Mouse (Mus musculus) liver, embryonic 11.5 days (tissue): ENCODE measurements around the gene Aspg. TPM values are rescaled to one million over a fixed set of nuclear protein-coding genes. Genes with fewer than 3 reads are reported as not detected.

Source experiments
- ATAC-seq: fragments of 200-750 bp; cut with Nextera tagmentation; replicated peaks from 2 replicates; pipeline ENCODE4 v1.8.0; 2017; ENCODE audit warnings: moderate number of reproducible peaks, mild to moderate bottlenecking, moderate TSS enrichment, moderate library complexity; ENCODE audit not compliant: low FRiP score
- DNase-seq: peaks from one replicate; pipeline ENCODE4 v3.0.0-alpha.2; 2017; ENCODE audit warnings: low spot score
- H3K27ac ChIP-seq: fragments of 300-500 bp; sonication (generic); 2 replicates; pipeline ENCODE4 v1.5.1; 2014; ENCODE audit warnings: mild to moderate bottlenecking, low read depth, low read length, control low read depth
- H3K27me3 ChIP-seq: fragments of 300-500 bp; sonication (generic); replicated peaks from 2 replicates; pipeline ENCODE4 v1.6.1; 2014; ENCODE audit warnings: low read length, mixed read lengths; ENCODE audit not compliant: control insufficient read depth, insufficient read depth
- H3K36me3 ChIP-seq: fragments of 300-500 bp; sonication (generic); 2 replicates; pipeline ENCODE4 v1.6.1; 2014; ENCODE audit warnings: mild to moderate bottlenecking, low read length, moderate library complexity, mixed read lengths; ENCODE audit not compliant: control insufficient read depth, insufficient read depth
- H3K4me1 ChIP-seq: fragments of 300-500 bp; sonication (generic); replicated peaks from 2 replicates; pipeline ENCODE4 v1.6.1; 2014; ENCODE audit warnings: low read length, mixed read lengths; ENCODE audit not compliant: control insufficient read depth, insufficient read depth
- H3K4me2 ChIP-seq: fragments of 300-500 bp; sonication (generic); 2 replicates; pipeline ENCODE4 v1.6.1; 2014; ENCODE audit warnings: mild to moderate bottlenecking, control low read depth, moderate library complexity
- H3K4me3 ChIP-seq: fragments of 300-500 bp; sonication (generic); 2 replicates; pipeline ENCODE4 v1.5.1; 2014; ENCODE audit warnings: low read depth, low read length, control low read depth
- H3K9ac ChIP-seq: fragments of 300-500 bp; sonication (generic); 2 replicates; pipeline ENCODE4 v1.6.1; 2014; ENCODE audit warnings: low read depth, low read length, control low read depth
- H3K9me3 ChIP-seq: fragments of 300-500 bp; sonication (generic); 2 replicates; pipeline ENCODE4 v1.6.1; 2016; ENCODE audit warnings: low read length, inconsistent platforms, mixed read lengths; ENCODE audit not compliant: control insufficient read depth
- WGBS: fragments of 180-500 bp; shearing (Covaris S2); extraction: QIAGEN DNeasy Blood & Tissue Kit; methylation state at CpG from one replicate; pipeline ENCODE4 v1.1.7; 2014; 5-methylcytosine and 5-hydroxymethylcytosine counted together
- polyA plus RNA-seq: library from polyadenylated mRNA; unstranded; fragments of >200 nt; fragmentation: Nextera tagmentation; extraction: Ambion mirVana; gene quantifications from 2 replicates; pipeline ENCODE4 v1.2.1, GENCODE M21; 2014

Aspg gene
- polyA plus RNA-seq, 1 experiment from 2014 or later: 0.73 TPM

DNA sequence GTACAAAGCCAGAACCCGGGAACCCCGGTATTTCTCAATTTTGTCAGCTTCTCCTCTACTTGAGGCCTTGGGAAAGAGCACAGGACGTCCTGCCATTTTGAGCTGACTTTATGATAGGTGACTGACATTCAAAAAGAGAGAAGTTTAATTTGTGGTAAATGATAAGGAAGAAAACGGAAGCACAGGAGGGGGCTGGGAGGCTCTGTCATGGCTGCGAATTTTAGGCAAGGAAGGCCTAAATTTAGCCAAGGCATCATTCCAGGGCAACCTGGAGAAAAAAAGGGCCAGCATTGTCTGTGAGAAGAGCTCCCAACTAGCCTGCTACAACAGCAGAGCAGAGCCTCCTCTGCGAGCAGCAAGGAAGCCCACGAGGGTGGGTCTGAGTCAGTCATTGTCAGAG is 34.3 kb downstream of the Aspg start:
- ATAC-seq (no peak), DNase-seq (no peak)
- Histone ChIP-seq H3K9me3 (no peaks in the 10 kb centered on the region), H3K27ac (no peak overlapping the region), H3K27me3 (peaks cover 53% of the 10 kb centered on the region), H3K4me1 (peaks cover 11% of the 10 kb centered on the region; the same call in 1 of the 2 replicates), H3K4me2 (no peak overlapping the region), H3K9ac (no peak overlapping the region), H3K4me3 (no peak overlapping the region), H3K36me3 (no peaks in the 10 kb centered on the region)
- WGBS: 45% methylated on average over 7 of the region's 7 CpGs

- Histone ChIP-seq H3K9ac (no peak overlapping the region), H3K4me2 (no peak overlapping the region), H3K27ac (no peak overlapping the region), H3K9me3 (no peaks in the 10 kb centered on the region), H3K36me3 (no peaks in the 10 kb centered on the region), H3K4me3 (no peak overlapping the region), H3K27me3 (peaks cover 59% of the 10 kb centered on the region), H3K4me1 (peaks cover 11% of the 10 kb centered on the region; the same call in 1 of the 2 replicates)
- DNase-seq (peak; percentile 60), ATAC-seq (no peak)
- WGBS: 11% methylated on average over 6 of the region's 6 CpGs
Observed at GRCm38 (mm10) chr12:112141300-112141699, 34.8 kb downstream of the Aspg start.

- Histone ChIP-seq H3K4me3 (peak overlapping the region; percentile 48; the same call in 1 of the 2 replicates), H3K4me1 (peaks cover 16% of the 10 kb centered on the region; the same call in 1 of the 2 replicates), H3K9ac (no peak overlapping the region), H3K27ac (no peak overlapping the region), H3K4me2 (peak overlapping the region; percentile 67), H3K27me3 (peaks cover 76% of the 10 kb centered on the region), H3K9me3 (no peaks in the 10 kb centered on the region), H3K36me3 (no peaks in the 10 kb centered on the region)
- DNase-seq (no peak), ATAC-seq (no peak)
- 6% methylated on average over 14 of the region's 14 CpGs for WGBS
Observed at GRCm38 (mm10) chr12:112143116-112143832, 36.8 kb downstream of the Aspg start.

- no peak for ATAC-seq
- Histone ChIP-seq H3K4me3 (peak overlapping the region; percentile 48), H3K27me3 (peaks cover 76% of the 10 kb centered on the region), H3K9me3 (no peaks in the 10 kb centered on the region), H3K9ac (no peak overlapping the region), H3K4me1 (peaks cover 16% of the 10 kb centered on the region; the same call in 1 of the 2 replicates), H3K27ac (no peak overlapping the region), H3K4me2 (peak overlapping the region; percentile 67), H3K36me3 (no peaks in the 10 kb centered on the region)
- DNase-seq: no peak
- 1% methylated on average over 45 of the region's 52 CpGs for WGBS
Observed at GRCm38 (mm10) chr12:112143833-112144201, 37.3 kb downstream of the Aspg start.

DNA sequence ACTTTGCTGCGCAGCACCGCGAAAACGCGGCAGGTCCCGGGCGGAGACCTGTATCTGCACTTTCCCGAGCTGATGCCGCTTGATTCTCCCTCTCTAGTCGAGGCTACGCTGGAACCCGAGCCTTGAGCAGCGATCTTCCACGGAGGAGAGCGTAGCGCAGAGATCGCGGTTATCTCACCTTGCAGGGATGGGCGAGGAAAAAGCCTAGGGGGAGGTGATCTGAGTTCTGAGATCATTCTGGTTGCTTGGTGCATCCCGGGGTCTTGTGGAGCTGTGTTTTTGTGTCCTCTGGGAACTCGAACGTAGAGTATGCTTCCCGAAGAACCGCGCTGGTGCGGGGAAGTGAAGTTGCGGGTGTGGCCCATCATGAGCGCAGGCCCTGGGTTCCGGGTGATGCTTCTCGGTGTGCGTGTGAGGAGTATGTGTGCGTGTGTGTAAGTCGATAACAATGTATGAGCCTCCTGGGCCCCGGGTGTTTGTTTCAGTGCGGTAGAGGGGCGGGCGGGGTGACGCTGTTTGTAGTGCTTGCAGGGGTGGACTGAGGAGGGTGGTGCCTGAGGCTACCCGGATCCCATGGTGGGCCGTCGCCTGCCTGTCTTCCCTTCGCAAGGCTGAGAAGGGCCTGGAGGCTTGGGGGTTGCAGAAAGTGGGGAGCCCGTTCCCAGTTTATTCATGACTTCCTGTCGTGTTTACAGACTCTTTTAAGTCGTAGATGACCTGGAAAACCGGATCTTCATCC is 38.1 kb downstream of the Aspg start:
- H3K9ac ChIP-seq: no peak overlapping the region
- ATAC-seq (no peak), DNase-seq (no peak)
- peaks cover 16% of the 10 kb centered on the region; the same call in 1 of the 2 replicates for H3K4me1 ChIP-seq
- no peaks in the 10 kb centered on the region for H3K36me3 ChIP-seq
- H3K4me2 ChIP-seq: peak overlapping the region; percentile 67
- H3K4me3 ChIP-seq: peak overlapping the region; percentile 48
- no peak overlapping the region for H3K27ac ChIP-seq
- peaks cover 80% of the 10 kb centered on the region for H3K27me3 ChIP-seq
- 3% methylated on average over 46 of the region's 46 CpGs for WGBS
- H3K9me3 ChIP-seq: no peaks in the 10 kb centered on the region

DNA sequence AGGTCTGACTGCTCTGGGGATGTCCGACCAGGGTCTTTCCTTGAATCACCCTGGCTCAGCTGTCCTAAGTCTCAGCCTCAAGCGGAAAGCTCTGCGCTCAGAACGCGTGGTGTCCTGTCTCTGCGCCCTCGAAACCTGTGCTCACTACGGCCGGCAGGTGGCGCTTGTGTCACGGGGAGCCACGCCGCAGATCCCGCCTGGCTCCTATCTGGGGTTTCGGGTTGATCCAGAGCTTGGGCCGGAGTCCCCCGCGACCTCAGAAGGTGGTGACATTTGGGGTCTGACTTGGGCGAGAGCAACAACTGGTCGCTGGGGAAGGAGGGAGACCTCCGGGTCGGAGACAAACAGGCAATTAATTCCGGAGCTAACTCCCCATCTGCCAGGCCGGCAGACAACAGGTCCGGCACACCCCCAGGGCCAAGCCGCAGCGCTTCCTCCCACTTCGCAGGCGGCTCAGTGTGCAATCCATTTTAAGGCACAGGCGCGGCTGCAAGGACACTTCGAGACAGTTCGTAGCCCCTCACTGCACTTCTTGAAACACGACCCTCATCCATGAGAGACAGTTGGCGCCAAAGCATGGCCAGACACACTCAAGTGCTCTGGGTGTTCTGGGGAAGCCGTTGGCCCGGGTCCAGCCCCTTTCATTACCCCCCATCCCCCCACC is 38.9 kb downstream of the Aspg start:
- Histone ChIP-seq H3K4me1 (peaks cover 16% of the 10 kb centered on the region; the same call in 1 of the 2 replicates), H3K9me3 (no peaks in the 10 kb centered on the region), H3K4me3 (peak overlapping the region; percentile 41), H3K27me3 (peaks cover 80% of the 10 kb centered on the region), H3K27ac (no peak overlapping the region), H3K9ac (no peak overlapping the region), H3K4me2 (peak overlapping the region; percentile 67), H3K36me3 (no peaks in the 10 kb centered on the region)
- peak; percentile 37 for ATAC-seq
- WGBS: under 1% methylated on average over 37 of the region's 37 CpGs
- DNase-seq: peak; percentile 82

- Histone ChIP-seq H3K9me3 (no peaks in the 10 kb centered on the region), H3K36me3 (no peaks in the 10 kb centered on the region), H3K4me1 (peaks cover 16% of the 10 kb centered on the region; the same call in 1 of the 2 replicates), H3K27ac (no peak within 1 kb of the TSS), H3K4me3 (peak within 1 kb of the TSS; percentile 41), H3K9ac (peak within 1 kb of the TSS; percentile 17; the same call in 1 of the 2 replicates), H3K27me3 (peaks cover 73% of the 10 kb centered on the region), H3K4me2 (peak within 1 kb of the TSS; percentile 67)
- under 1% methylated on average over 64 of the region's 68 CpGs for WGBS
- ATAC-seq (peak; percentile 64), DNase-seq (peak; percentile 80)
Observed at GRCm38 (mm10) chr12:112145875-112146651, 39.6 kb downstream of the Aspg start, which contains the start of gene Kif26a. Gene Kif26a (plus strand): TSS chr12:112146208.

DNA sequence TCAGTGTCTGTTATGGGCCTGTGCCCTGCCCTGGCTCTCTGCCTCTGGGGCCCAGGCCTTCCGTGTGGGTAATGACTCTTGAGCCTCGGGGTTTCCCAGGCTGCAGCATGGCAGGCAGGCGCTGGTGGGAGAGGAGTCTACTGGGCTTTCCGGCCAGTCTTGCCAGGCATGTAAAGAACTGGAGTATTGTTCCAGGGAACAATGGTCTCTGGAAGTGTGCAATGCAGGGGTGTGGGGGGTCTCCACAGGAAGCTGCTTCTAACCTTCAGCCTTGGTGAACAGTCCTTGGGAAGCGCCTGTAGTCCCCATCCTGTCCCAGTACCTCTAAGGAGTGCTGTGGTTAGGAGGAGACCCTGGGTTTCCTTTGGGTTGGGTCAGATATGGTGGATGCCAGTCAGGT is 40.9 kb downstream of the Aspg start:
- Histone ChIP-seq H3K9ac (no peak overlapping the region), H3K36me3 (no peaks in the 10 kb centered on the region), H3K27me3 (peaks cover 60% of the 10 kb centered on the region), H3K9me3 (no peaks in the 10 kb centered on the region), H3K4me1 (peaks cover 24% of the 10 kb centered on the region), H3K4me2 (peak overlapping the region; percentile 67), H3K4me3 (peak overlapping the region; percentile 41; the same call in 1 of the 2 replicates), H3K27ac (no peak overlapping the region)
- WGBS: 53% methylated on average over 5 of the region's 5 CpGs
- ATAC-seq: no peak
- no peak for DNase-seq
